8 mouse cellular contexts compared by ENCODE assay signal in the genomic region with DNA sequence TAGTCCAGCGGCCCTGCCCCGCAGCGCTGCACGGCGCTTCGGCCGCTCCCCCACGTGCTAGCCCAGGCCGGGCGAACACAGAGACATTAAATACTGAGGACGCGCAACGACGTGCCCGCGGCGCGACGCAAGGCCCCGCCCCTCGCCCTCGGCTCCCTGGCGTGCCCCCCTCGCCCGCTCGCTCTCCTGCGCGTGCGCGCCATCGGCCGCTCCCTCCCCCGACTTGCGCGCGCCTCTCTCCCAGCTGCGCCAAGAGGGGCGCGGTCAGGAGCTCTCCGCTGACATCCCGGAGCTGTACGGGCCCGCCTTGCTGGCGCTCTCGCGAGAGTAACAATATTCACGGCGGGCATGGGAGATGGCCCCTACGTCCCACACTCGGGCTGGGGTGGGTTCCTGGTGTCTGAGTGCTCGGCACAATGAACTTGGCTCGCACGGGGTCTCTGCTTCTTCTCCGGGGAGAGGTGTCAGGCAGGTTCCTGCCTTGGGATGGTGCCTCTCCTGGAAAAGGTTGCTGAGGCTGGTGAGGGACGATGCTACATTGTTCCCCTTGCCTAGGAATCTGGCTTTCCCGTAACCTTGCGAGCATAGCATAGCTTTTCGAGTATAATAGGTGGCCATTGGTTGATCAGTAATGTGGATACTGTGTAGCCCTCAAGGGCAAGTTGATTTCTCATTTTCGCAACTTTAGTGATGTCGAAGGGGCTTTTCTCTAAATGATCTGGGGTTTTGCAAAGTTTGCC. TPM values are rescaled to one million over a fixed set of nuclear protein-coding genes. Genes with fewer than 3 reads are reported as not detected.
A peak's percentile ranks its signal among the peaks of the same experiment; 100 is the strongest.
DNase-seq lines count a peak whose midpoint lies in the region; ATAC-seq and TF ChIP-seq lines count a peak whose summit lies in the region.

A gene (minus strand): TSS at position 129 of the 740 bp plus-strand sequence.

- 0 out of 2 replicates have a peak, but pooled peaks cover 5% of the 10 kb centered on the region for H3K4me1 ChIP-seq in hindbrain, postnatal 0 days (ENCODE audit: insufficient read depth, low read length)

- DNase-seq in WW6 (ENCODE audit: low read depth, low spot score) = peak; percentile 99
- peak; percentile 96 to 98 for DNase-seq in cerebellum, postnatal 4 days (ENCODE audit: low spot score in 2 of 2)
- peak; percentile 99 for DNase-seq in gastrocnemius, adult 2 months
- peak; percentile 98 for DNase-seq in hindbrain, postnatal 0 days (ENCODE audit: low spot score)
- peak; percentile 97 to 98 for DNase-seq in left cerebral cortex, adult 2 months (ENCODE audit: extremely low spot score in 1 of 2, low spot score in 2 of 2)
- peak; percentile 98 for DNase-seq in right cerebral cortex, postnatal 10 days (ENCODE audit: low spot score in 2 of 2)
- DNase-seq in urinary bladder, postnatal 25 days (ENCODE audit: low spot score) = peak; percentile 99

- peak within 1 kb of the TSS; percentile 92 for H3K4me3 ChIP-seq in gastrocnemius, adult 2 months
- H3K4me3 ChIP-seq in hindbrain, postnatal 0 days (ENCODE audit: low read length) = peak within 1 kb of the TSS; percentile 79
- peak within 1 kb of the TSS; percentile 95 for H3K4me3 ChIP-seq in left cerebral cortex, adult 2 months

- ATAC-seq in hindbrain, postnatal 0 days = peak; percentile 99
- ATAC-seq in megakaryocyte, adult 5-6 weeks (ENCODE audit: poor library complexity, severe bottlenecking) = peak; percentile 88

- no peaks in the 10 kb centered on the region for H3K36me3 ChIP-seq in hindbrain, postnatal 0 days (ENCODE audit: insufficient read depth, low read length)

- peak within 1 kb of the TSS; percentile 79 for H3K9ac ChIP-seq in hindbrain, postnatal 0 days (replicated peaks; ENCODE audit: low read length)

- WGBS in hindbrain, postnatal 0 days = 2% methylated on average over 46 of the region's 60 CpGs

- H3K9me3 ChIP-seq in hindbrain, postnatal 0 days (ENCODE audit: low read length) = no peaks in the 10 kb centered on the region

- TF ChIP-seq CTCF in gastrocnemius, adult 2 months (IDR thresholded peaks at IDR 0.05) = no peak
- no peak for TF ChIP-seq CTCF in hindbrain, postnatal 0 days (IDR thresholded peaks at IDR 0.05; ENCODE audit: low read depth)
- no peak for TF ChIP-seq CTCF in left cerebral cortex, adult 2 months (IDR thresholded peaks at IDR 0.05)

- intact Hi-C loops in gastrocnemius, adult 2 months (cut with DNase I) = no loop called here
- intact Hi-C loops in left cerebral cortex, adult 2 months (cut with DNase I) = loop anchor here (5.0 kb wide), 2 partner anchors 93 to 108 kb away; a partner anchor contains a TSS

- no peaks in the 10 kb centered on the region for H3K27me3 ChIP-seq in hindbrain, postnatal 0 days (ENCODE audit: insufficient read depth, low read length)

- peak within 1 kb of the TSS; percentile 99 for H3K27ac ChIP-seq in gastrocnemius, adult 2 months
- peak within 1 kb of the TSS; percentile 84 for H3K27ac ChIP-seq in hindbrain, postnatal 0 days
- H3K27ac ChIP-seq in left cerebral cortex, adult 2 months = peak within 1 kb of the TSS; percentile 93

- H3K4me2 ChIP-seq in hindbrain, postnatal 0 days (ENCODE audit: low read depth, low read length) = peak within 1 kb of the TSS; percentile 100

RNA-seq across cellular contexts. Expression of the gene that starts here (rescaled TPM):
- total RNA-seq in gastrocnemius, adult 2 months (2021) = 10 to 100 TPM; 62.5 to 93.2 TPM
- total RNA-seq in hindbrain, postnatal 0 days (2014; rRNA removed) = 38.7 and 51.5 TPM in 2 replicates
- 19.5 and 20.8 TPM in 2 replicates for polyA plus RNA-seq in hindbrain, postnatal 0 days (2015; fragmentation: Nextera tagmentation; extraction: Ambion mirVana)
- 10 to 100 TPM; 39.8 to 40.1 TPM for total RNA-seq in left cerebral cortex, adult 2 months (2021)
- total RNA-seq in megakaryocyte, adult 5-6 weeks (2015) = 1.8 and 2.1 TPM in 2 replicates
- 2.3 and 6.6 TPM in 2 replicates for total RNA-seq in megakaryocyte, adult 5-6 weeks (2017)

Comparison
In these comparisons a context has a peak if more than half of its experiments do, and no peak if none do; other contexts are left out.
1. Peak in every context shown above with its lines: DNase-seq, ATAC-seq, H3K4me3 ChIP-seq and H3K27ac ChIP-seq.